Mouse (Mus musculus) ovary, postnatal 10 days (tissue): ENCODE results near the gene Chst7.

Experiments
- DNase-seq: peaks from one replicate; pipeline ENCODE4 v3.0.0; 2022; ENCODE audit warnings: low spot score

The Chst7 gene

GRCm38 (mm10) chrX:20059381-20059971 is at the start of gene Chst7:
Chst7 (plus strand) TSS chrX:20059560.
- DNase-seq, result peak; percentile 15

- no peak for DNase-seq
Measured at GRCm38 (mm10) chrX:20012211-20012610, 47.1 kb upstream of the Chst7 start.

GRCm38 (mm10) chrX:20020942-20021341 is 38.4 kb upstream of the Chst7 start:
- no peak for DNase-seq

- DNase-seq, result no peak
Measured at GRCm38 (mm10) chrX:20060096-20060768, 872 bp downstream of the Chst7 start.

- no peak for DNase-seq
Measured at GRCm38 (mm10) chrX:20060769-20061315, 1.5 kb downstream of the Chst7 start.

GRCm38 (mm10) chrX:20061764-20062480 is 2.6 kb downstream of the Chst7 start:
- no peak for DNase-seq

GRCm38 (mm10) chrX:20066636-20067035 is 7.3 kb downstream of the Chst7 start:
- no peak for DNase-seq

GRCm38 (mm10) chrX:20070196-20070595 is 10.8 kb downstream of the Chst7 start:
- no peak for DNase-seq

- no peak for DNase-seq
Measured at GRCm38 (mm10) chrX:20117717-20118116, 58.4 kb downstream of the Chst7 start.

- DNase-seq, result no peak
Measured at GRCm38 (mm10) chrX:20125481-20125880, 66.1 kb downstream of the Chst7 start.

GRCm38 (mm10) chrX:20128951-20129350 is 69.6 kb downstream of the Chst7 start:
- DNase-seq, result no peak

GRCm38 (mm10) chrX:20129466-20129865 is 70.1 kb downstream of the Chst7 start:
- DNase-seq, result no peak
